Mouse (Mus musculus): ENCODE measurements at regions not wholly inside any gene's neighbourhood (a gene's known extent, or its start where the extent isn't known, plus 50 kb on each side); places are given as distances from the start of the nearest gene placed in this dataset.

DNA sequence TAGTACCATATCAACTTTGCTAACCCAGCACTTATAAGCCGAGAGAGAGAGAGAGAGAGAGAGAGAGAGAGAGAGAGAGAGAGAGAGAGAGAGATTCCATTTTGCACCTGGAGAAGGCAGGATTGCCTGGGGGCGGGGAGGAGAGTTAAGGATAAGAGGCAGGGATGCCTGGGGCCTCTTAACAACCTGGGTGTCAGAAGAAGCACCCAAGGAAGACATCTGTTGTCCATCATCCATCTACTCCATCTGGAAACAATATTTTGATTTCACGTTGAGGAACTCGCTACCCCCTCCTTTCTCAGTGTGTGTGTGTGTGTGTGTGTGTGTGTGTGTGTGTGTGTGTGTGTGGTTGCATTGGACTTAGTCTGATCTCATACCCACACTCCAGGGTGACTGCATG lies 232.8 kb downstream of the Mreg start:
- no peak overlapping the region for H3K4me3 ChIP-seq (ENCODE audit: insufficient read depth in 1 of 2, low read depth in 2 of 2, low read length in 2 of 2)
- ATAC-seq (ENCODE audit: insufficient read depth), result no peak
- DNase-seq (ENCODE audit: low read depth in 3 of 3, low spot score in 3 of 3), result no peak
- no peak overlapping the region for H3K27ac ChIP-seq
- no peaks in the 10 kb centered on the region for H3K27me3 ChIP-seq (ENCODE audit: control insufficient read depth, insufficient read depth, low read length)
- no peaks in the 10 kb centered on the region for H3K9me3 ChIP-seq (ENCODE audit: control insufficient read depth, low read length)
- 56% methylated on average over 4 of the region's 4 CpGs for WGBS (ENCODE audit: insufficient replicate concordance)
- no peaks in the 10 kb centered on the region for H3K4me1 ChIP-seq (replicated peaks; ENCODE audit: control insufficient read depth in 2 of 2, insufficient read depth in 2 of 2, low read length in 1 of 2)
- TF ChIP-seq CTCF (IDR thresholded peaks at IDR 0.05; ENCODE audit: low read depth) (no peak), EP300 (IDR thresholded peaks at IDR 0.05; ENCODE audit: low read depth) (no peak)
- H3K4me2 ChIP-seq (ENCODE audit: low read depth), result no peak overlapping the region
- H3K9ac ChIP-seq (replicated peaks), result no peak overlapping the region
- no peaks in the 10 kb centered on the region for H3K36me3 ChIP-seq (replicated peaks; ENCODE audit: control insufficient read depth, insufficient read depth, low read depth)

GRCm38 (mm10) chr1:71977361-71977760 lies 234.7 kb downstream of the Mreg start:
- no peaks in the 10 kb centered on the region for H3K4me1 ChIP-seq (replicated peaks; ENCODE audit: control insufficient read depth in 2 of 2, insufficient read depth in 2 of 2, low read length in 1 of 2)
- no peak overlapping the region for H3K4me2 ChIP-seq (ENCODE audit: low read depth)
- TF ChIP-seq EP300 (IDR thresholded peaks at IDR 0.05; ENCODE audit: low read depth) (no peak), CTCF (IDR thresholded peaks at IDR 0.05; ENCODE audit: low read depth) (no peak)
- no peak overlapping the region for H3K4me3 ChIP-seq (ENCODE audit: insufficient read depth in 1 of 2, low read depth in 2 of 2, low read length in 2 of 2)
- no peaks in the 10 kb centered on the region for H3K27me3 ChIP-seq (ENCODE audit: control insufficient read depth, insufficient read depth, low read length)
- 75% methylated on average over 5 of the region's 5 CpGs for WGBS (ENCODE audit: insufficient replicate concordance)
- DNase-seq (ENCODE audit: low read depth in 3 of 3, low spot score in 3 of 3) (no peak), ATAC-seq (ENCODE audit: insufficient read depth) (no peak)
- no peaks in the 10 kb centered on the region for H3K36me3 ChIP-seq (replicated peaks; ENCODE audit: control insufficient read depth, insufficient read depth, low read depth)
- H3K9ac ChIP-seq (replicated peaks), result no peak overlapping the region
- H3K9me3 ChIP-seq (ENCODE audit: control insufficient read depth, low read length), result no peaks in the 10 kb centered on the region
- no peak overlapping the region for H3K27ac ChIP-seq

DNA sequence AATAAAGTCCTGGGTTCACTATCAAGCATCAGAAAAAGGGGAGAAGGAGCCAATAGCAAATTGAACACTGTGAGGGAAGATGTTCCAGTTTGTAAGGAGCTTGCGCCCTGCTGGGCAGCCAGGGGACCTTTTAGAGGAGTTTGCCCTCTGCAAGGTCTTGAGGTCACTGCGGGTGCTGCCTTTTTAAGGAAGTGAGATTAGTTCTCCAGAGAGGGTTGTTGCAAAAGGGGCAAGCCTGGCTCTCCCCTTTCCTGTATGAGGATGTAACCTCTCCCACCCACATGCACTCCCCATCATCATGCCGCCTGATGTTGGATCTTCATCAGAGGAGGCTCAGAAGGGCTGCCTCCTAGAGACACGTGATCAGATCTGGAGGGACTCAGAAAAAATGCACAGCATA lies 237.4 kb downstream of the Mreg start:
- H3K9me3 ChIP-seq (ENCODE audit: control insufficient read depth, low read length), result no peaks in the 10 kb centered on the region
- H3K4me1 ChIP-seq (replicated peaks; ENCODE audit: control insufficient read depth in 2 of 2, insufficient read depth in 2 of 2, low read length in 1 of 2), result no peaks in the 10 kb centered on the region
- no peaks in the 10 kb centered on the region for H3K36me3 ChIP-seq (replicated peaks; ENCODE audit: control insufficient read depth, insufficient read depth, low read depth)
- H3K4me3 ChIP-seq (ENCODE audit: insufficient read depth in 1 of 2, low read depth in 2 of 2, low read length in 2 of 2), result no peak overlapping the region
- H3K27ac ChIP-seq, result no peak overlapping the region
- WGBS (ENCODE audit: insufficient replicate concordance), result 26% methylated on average over 4 of the region's 4 CpGs
- H3K27me3 ChIP-seq (ENCODE audit: control insufficient read depth, insufficient read depth, low read length), result no peaks in the 10 kb centered on the region
- no peak overlapping the region for H3K9ac ChIP-seq (replicated peaks)
- no peak for DNase-seq (ENCODE audit: low read depth in 3 of 3, low spot score in 3 of 3)
- TF ChIP-seq CTCF (IDR thresholded peaks at IDR 0.05; ENCODE audit: low read depth) (no peak), EP300 (IDR thresholded peaks at IDR 0.05; ENCODE audit: low read depth) (no peak)
- ATAC-seq (ENCODE audit: insufficient read depth), result no peak
- H3K4me2 ChIP-seq (ENCODE audit: low read depth), result no peak overlapping the region

GRCm38 (mm10) chr1:71971943-71972342 lies 240.2 kb downstream of the Mreg start:
- Histone ChIP-seq H3K4me3 (ENCODE audit: insufficient read depth in 1 of 2, low read depth in 2 of 2, low read length in 2 of 2) (no peak overlapping the region), H3K4me2 (ENCODE audit: low read depth) (no peak overlapping the region), H3K36me3 (replicated peaks; ENCODE audit: control insufficient read depth, insufficient read depth, low read depth) (no peaks in the 10 kb centered on the region), H3K9me3 (ENCODE audit: control insufficient read depth, low read length) (no peaks in the 10 kb centered on the region), H3K27me3 (ENCODE audit: control insufficient read depth, insufficient read depth, low read length) (no peaks in the 10 kb centered on the region), H3K4me1 (replicated peaks; ENCODE audit: control insufficient read depth in 2 of 2, insufficient read depth in 2 of 2, low read length in 1 of 2) (no peaks in the 10 kb centered on the region), H3K9ac (replicated peaks) (no peak overlapping the region), H3K27ac (no peak overlapping the region)
- ATAC-seq (ENCODE audit: insufficient read depth) (no peak), DNase-seq (ENCODE audit: low read depth in 3 of 3, low spot score in 3 of 3) (no peak)
- TF ChIP-seq EP300 (IDR thresholded peaks at IDR 0.05; ENCODE audit: low read depth), result no peak
- no peak for TF ChIP-seq CTCF (IDR thresholded peaks at IDR 0.05; ENCODE audit: low read depth)
- WGBS (ENCODE audit: insufficient replicate concordance), result 65% methylated on average over 6 of the region's 6 CpGs

DNA sequence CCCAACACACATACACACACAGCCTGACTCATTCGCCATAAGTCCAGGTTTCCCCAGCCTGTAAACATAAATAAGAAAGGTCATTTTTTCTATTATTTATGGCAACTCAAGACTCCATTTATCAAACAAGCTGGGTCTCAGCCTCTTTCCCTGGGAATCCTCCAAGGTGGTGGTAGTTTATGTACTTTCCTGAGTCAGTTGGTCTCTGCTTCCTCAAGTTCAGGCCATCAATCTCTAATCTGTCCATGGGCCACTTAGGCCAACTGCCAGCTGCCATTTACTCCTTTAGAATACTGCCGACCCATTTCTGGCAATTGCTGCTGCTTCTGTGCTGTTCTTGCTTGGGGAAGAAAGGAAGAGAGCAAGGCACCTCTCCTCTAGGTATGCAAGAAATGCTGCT lies 241.3 kb downstream of the Mreg start:
- DNase-seq (ENCODE audit: low read depth in 3 of 3, low spot score in 3 of 3) (no peak), ATAC-seq (ENCODE audit: insufficient read depth) (no peak)
- Histone ChIP-seq H3K27me3 (ENCODE audit: control insufficient read depth, insufficient read depth, low read length) (no peaks in the 10 kb centered on the region), H3K4me3 (ENCODE audit: insufficient read depth in 1 of 2, low read depth in 2 of 2, low read length in 2 of 2) (no peak overlapping the region), H3K4me2 (ENCODE audit: low read depth) (no peak overlapping the region), H3K27ac (no peak overlapping the region), H3K9ac (replicated peaks) (no peak overlapping the region), H3K9me3 (ENCODE audit: control insufficient read depth, low read length) (no peaks in the 10 kb centered on the region), H3K4me1 (replicated peaks; ENCODE audit: control insufficient read depth in 2 of 2, insufficient read depth in 2 of 2, low read length in 1 of 2) (no peaks in the 10 kb centered on the region), H3K36me3 (replicated peaks; ENCODE audit: control insufficient read depth, insufficient read depth, low read depth) (no peaks in the 10 kb centered on the region)
- TF ChIP-seq EP300 (IDR thresholded peaks at IDR 0.05; ENCODE audit: low read depth) (no peak), CTCF (IDR thresholded peaks at IDR 0.05; ENCODE audit: low read depth) (no peak)
- 53% methylated on average over 2 of the region's 2 CpGs for WGBS (ENCODE audit: insufficient replicate concordance)
